Mouse (Mus musculus): ENCODE results near the gene Pin1rt1.

- TF ChIP-seq CTCF (IDR thresholded peaks at IDR 0.05; ENCODE audit: low read depth, low read length) (no peak), POLR2A (IDR thresholded peaks at IDR 0.05; ENCODE audit: insufficient read depth, low read length) (no peak), EP300 (IDR thresholded peaks at IDR 0.05; ENCODE audit: insufficient read depth, low read depth, low read length) (no peak)
These were observed 27.5 kb downstream of the Pin1rt1 start for GRCm38 (mm10) chr2:104688724-104689123.
